Mouse (Mus musculus): ENCODE measurements around the gene Mks1. TPM values are rescaled to one million over a fixed set of nuclear protein-coding genes. Genes with fewer than 3 reads are reported as not detected.

Gene Mks1
- polyA plus RNA-seq, 1 experiment from 2014 or later = 11.3 TPM

- peaks cover 3% of the 10 kb centered on the region; the same call in 1 of the 2 replicates for H3K27me3 ChIP-seq (ENCODE audit: insufficient read depth, low read length)
- H3K9me3 ChIP-seq (ENCODE audit: low read depth, low read length) = no peaks in the 10 kb centered on the region
- 24% methylated on average over 4 of the region's 4 CpGs for WGBS
- ATAC-seq (ENCODE audit: insufficient read depth) = peak; percentile 28; the same call in 1 of the 2 replicates
- no peaks in the 10 kb centered on the region for H3K36me3 ChIP-seq (ENCODE audit: insufficient read depth)
- H3K4me3 ChIP-seq (ENCODE audit: low read depth, low read length) = peak overlapping the region; percentile 34
- DNase-seq = no peak
- H3K4me2 ChIP-seq = peak overlapping the region; percentile 69
- H3K4me1 ChIP-seq (ENCODE audit: insufficient read depth) = no peaks in the 10 kb centered on the region
- peak overlapping the region; percentile 43; the same call in 1 of the 2 replicates for H3K9ac ChIP-seq
- H3K27ac ChIP-seq (ENCODE audit: low read depth) = no peak overlapping the region
- TF ChIP-seq CTCF (IDR thresholded peaks at IDR 0.05; ENCODE audit: low read depth) = no peak
Measured at GRCm38 (mm10) chr11:87817443-87817773, 35.6 kb upstream of the Mks1 start.

- no peak overlapping the region for H3K9ac ChIP-seq
- ATAC-seq (ENCODE audit: insufficient read depth) (no peak), DNase-seq (no peak)
- no peak overlapping the region for H3K27ac ChIP-seq (ENCODE audit: low read depth)
- no peak overlapping the region for H3K4me2 ChIP-seq
- TF ChIP-seq CTCF (IDR thresholded peaks at IDR 0.05; ENCODE audit: low read depth) = no peak
- no peaks in the 10 kb centered on the region for H3K4me1 ChIP-seq (ENCODE audit: insufficient read depth)
- H3K27me3 ChIP-seq (ENCODE audit: insufficient read depth, low read length) = no peaks in the 10 kb centered on the region
- 48% methylated on average over 5 of the region's 5 CpGs for WGBS
- H3K4me3 ChIP-seq (ENCODE audit: low read depth, low read length) = no peak overlapping the region
- H3K9me3 ChIP-seq (ENCODE audit: low read depth, low read length) = no peaks in the 10 kb centered on the region
- no peaks in the 10 kb centered on the region for H3K36me3 ChIP-seq (ENCODE audit: insufficient read depth)
Measured at GRCm38 (mm10) chr11:87821502-87821901, 31.5 kb upstream of the Mks1 start.

- ATAC-seq (ENCODE audit: insufficient read depth) (no peak), DNase-seq (no peak)
- Histone ChIP-seq H3K36me3 (ENCODE audit: insufficient read depth) (no peaks in the 10 kb centered on the region), H3K4me2 (no peak within 1 kb of the TSS), H3K4me1 (ENCODE audit: insufficient read depth) (no peaks in the 10 kb centered on the region), H3K4me3 (ENCODE audit: low read depth, low read length) (no peak within 1 kb of the TSS), H3K27me3 (ENCODE audit: insufficient read depth, low read length) (no peaks in the 10 kb centered on the region), H3K27ac (ENCODE audit: low read depth) (no peak within 1 kb of the TSS), H3K9me3 (ENCODE audit: low read depth, low read length) (no peaks in the 10 kb centered on the region), H3K9ac (no peak within 1 kb of the TSS)
- 57% methylated on average over 10 of the region's 10 CpGs for WGBS
- TF ChIP-seq CTCF (IDR thresholded peaks at IDR 0.05; ENCODE audit: low read depth) = no peak
Measured at GRCm38 (mm10) chr11:87828239-87828900, 24.6 kb upstream of the Mks1 start, which contains the start of gene Lpo. Gene Lpo, minus strand, starts transcription at chr11:87828289.

GRCm38 (mm10) chr11:87840676-87841075 is 12.3 kb upstream of the Mks1 start:
- H3K4me3 ChIP-seq (ENCODE audit: low read depth, low read length) = no peak overlapping the region
- 55% methylated on average over 8 of the region's 8 CpGs for WGBS
- H3K36me3 ChIP-seq (ENCODE audit: insufficient read depth) = no peaks in the 10 kb centered on the region
- no peak overlapping the region for H3K4me2 ChIP-seq
- no peaks in the 10 kb centered on the region for H3K9me3 ChIP-seq (ENCODE audit: low read depth, low read length)
- peak; percentile 15 for DNase-seq
- no peak overlapping the region for H3K9ac ChIP-seq
- peaks cover 5% of the 10 kb centered on the region; the same call in 1 of the 2 replicates for H3K4me1 ChIP-seq (ENCODE audit: insufficient read depth)
- no peaks in the 10 kb centered on the region for H3K27me3 ChIP-seq (ENCODE audit: insufficient read depth, low read length)
- no peak overlapping the region for H3K27ac ChIP-seq (ENCODE audit: low read depth)
- no peak for TF ChIP-seq CTCF (IDR thresholded peaks at IDR 0.05; ENCODE audit: low read depth)
- ATAC-seq (ENCODE audit: insufficient read depth) = no peak

GRCm38 (mm10) chr11:87841436-87841835 is 11.6 kb upstream of the Mks1 start:
- ATAC-seq (ENCODE audit: insufficient read depth) = no peak
- Histone ChIP-seq H3K4me2 (no peak overlapping the region), H3K27me3 (ENCODE audit: insufficient read depth, low read length) (no peaks in the 10 kb centered on the region), H3K36me3 (ENCODE audit: insufficient read depth) (no peaks in the 10 kb centered on the region), H3K9ac (no peak overlapping the region), H3K4me1 (ENCODE audit: insufficient read depth) (peaks cover 5% of the 10 kb centered on the region; the same call in 1 of the 2 replicates), H3K9me3 (ENCODE audit: low read depth, low read length) (no peaks in the 10 kb centered on the region), H3K4me3 (ENCODE audit: low read depth, low read length) (no peak overlapping the region), H3K27ac (ENCODE audit: low read depth) (no peak overlapping the region)
- DNase-seq = no peak
- 73% methylated on average over 3 of the region's 3 CpGs for WGBS
- no peak for TF ChIP-seq CTCF (IDR thresholded peaks at IDR 0.05; ENCODE audit: low read depth)

- WGBS = 73% methylated on average over 12 of the region's 12 CpGs
- no peak for DNase-seq
- Histone ChIP-seq H3K27me3 (ENCODE audit: insufficient read depth, low read length) (no peaks in the 10 kb centered on the region), H3K4me1 (ENCODE audit: insufficient read depth) (no peaks in the 10 kb centered on the region), H3K4me2 (no peak overlapping the region), H3K27ac (ENCODE audit: low read depth) (no peak overlapping the region), H3K36me3 (ENCODE audit: insufficient read depth) (no peaks in the 10 kb centered on the region), H3K4me3 (ENCODE audit: low read depth, low read length) (no peak overlapping the region), H3K9me3 (ENCODE audit: low read depth, low read length) (no peaks in the 10 kb centered on the region), H3K9ac (no peak overlapping the region)
- no peak for ATAC-seq (ENCODE audit: insufficient read depth)
- no peak for TF ChIP-seq CTCF (IDR thresholded peaks at IDR 0.05; ENCODE audit: low read depth)
Measured at GRCm38 (mm10) chr11:87846968-87847600, 5.9 kb upstream of the Mks1 start.

- no peak overlapping the region for H3K4me2 ChIP-seq
- H3K9me3 ChIP-seq (ENCODE audit: low read depth, low read length) = no peaks in the 10 kb centered on the region
- no peak overlapping the region for H3K27ac ChIP-seq (ENCODE audit: low read depth)
- H3K27me3 ChIP-seq (ENCODE audit: insufficient read depth, low read length) = no peaks in the 10 kb centered on the region
- H3K4me3 ChIP-seq (ENCODE audit: low read depth, low read length) = no peak overlapping the region
- TF ChIP-seq CTCF (IDR thresholded peaks at IDR 0.05; ENCODE audit: low read depth) = no peak
- WGBS = 59% methylated on average over 6 of the region's 6 CpGs
- DNase-seq (peak; percentile 5), ATAC-seq (ENCODE audit: insufficient read depth) (no peak)
- H3K4me1 ChIP-seq (ENCODE audit: insufficient read depth) = no peaks in the 10 kb centered on the region
- H3K36me3 ChIP-seq (ENCODE audit: insufficient read depth) = no peaks in the 10 kb centered on the region
- H3K9ac ChIP-seq = no peak overlapping the region
Measured at GRCm38 (mm10) chr11:87847884-87848283, 5.1 kb upstream of the Mks1 start.

All from lung, embryonic 14.5 days (tissue).